ENCODE assay signal across 14 mouse cellular contexts in genomic region chr14:121285379-121286120, GRCm38 (mm10).
A peak's percentile ranks its signal among the peaks of the same experiment; 100 is the strongest.
DNase-seq lines count a peak whose midpoint lies in the region; ATAC-seq and TF ChIP-seq lines count a peak whose summit lies in the region.
"Had no signal": no experiment of that assay in that cellular context is flagged by ENCODE, and none has a peak within 500 bp of the region (broad histone marks: within the 10 kb centered on the region; RNA-seq: fewer than 3 reads in every experiment).

No protein-coding gene starts in this region.

- no peak overlapping the region for H3K27ac ChIP-seq in forebrain, postnatal 0 days (ENCODE audit: low read depth, low read length)
- H3K27ac ChIP-seq in forebrain, embryonic 15.5 days (replicated peaks): no peak overlapping the region
- H3K27ac ChIP-seq in left cerebral cortex, adult 2 months: no peak overlapping the region
- peak overlapping the region; percentile 71; the same call in 1 of the 2 replicates for H3K27ac ChIP-seq in CH12.LX (ENCODE audit: insufficient read depth, low read depth)
- H3K27ac ChIP-seq: embryonic facial prominence, embryonic 15.5 days; midbrain, embryonic 10.5 days had no signal

- DNase-seq in forebrain, postnatal 0 days: peak; percentile 47
- DNase-seq in left cerebral cortex, adult 2 months (ENCODE audit: extremely low spot score in 1 of 2, low spot score in 2 of 2): no peak
- DNase-seq in left cerebral cortex, adult 18-20 months (ENCODE audit: low spot score in 2 of 2): no peak
- peak; percentile 69 for DNase-seq in CH12.LX (ENCODE audit: extremely low read depth)
- peak; percentile 52 for DNase-seq in adrenal gland, postnatal 14 days
- no peak for DNase-seq in spleen, adult 12 weeks (ENCODE audit: low spot score)
- no peak for DNase-seq in c-Kit-positive CD71-positive TER-119-positive erythroid progenitor cells, embryonic 14.5 days (ENCODE audit: low spot score)
- DNase-seq: cerebellum, postnatal 36 days; heart, postnatal 10 days; kidney, adult 11 months; spleen, adult 18-20 months had no signal

- H3K79me2 ChIP-seq in CH12.LX (replicated peaks; ENCODE audit: control insufficient read depth, extremely low read depth, insufficient read depth, poor library complexity, severe bottlenecking): no peaks in the 10 kb centered on the region; the same call in 1 of the 2 replicates

- intact Hi-C loops in left cerebral cortex, adult 2 months (cut with DNase I): no loop called here

- TF ChIP-seq RAD21 in CH12.LX (IDR thresholded peaks at IDR 0.05; ENCODE audit: low read depth, low read length): peak; percentile 25

- peak; percentile 60 for TF ChIP-seq CTCF in forebrain, postnatal 0 days (IDR thresholded peaks at IDR 0.05; ENCODE audit: low read depth)
- peak; percentile 59 for TF ChIP-seq CTCF in left cerebral cortex, adult 2 months (IDR thresholded peaks at IDR 0.05)
- peak; percentile 10 to 46; a peak in 2 of 4 replicates for TF ChIP-seq CTCF in CH12.LX (conservative IDR thresholded peaks at IDR 0.05 in 1 of 2, IDR thresholded peaks at IDR 0.05 in 1 of 2; ENCODE audit: low read depth in 2 of 2, low read length in 2 of 2)

- WGBS in forebrain, postnatal 0 days: 91% methylated on average over 14 of the region's 14 CpGs
- 93% methylated on average over 14 of the region's 14 CpGs for WGBS in forebrain, embryonic 15.5 days

- ATAC-seq in forebrain, postnatal 0 days: no peak
- no peak for ATAC-seq in forebrain, embryonic 15.5 days (replicated peaks)

- H3K9me3 ChIP-seq in forebrain, postnatal 0 days (ENCODE audit: low read length): no peaks in the 10 kb centered on the region
- H3K9me3 ChIP-seq in forebrain, embryonic 15.5 days: no peaks in the 10 kb centered on the region
- H3K9me3 ChIP-seq in CH12.LX (replicated peaks; ENCODE audit: low read length): no peaks in the 10 kb centered on the region
- H3K9me3 ChIP-seq: embryonic facial prominence, embryonic 15.5 days; midbrain, embryonic 10.5 days had no signal

- H3K27me3 ChIP-seq in forebrain, postnatal 0 days (ENCODE audit: insufficient read depth, low read length): no peaks in the 10 kb centered on the region
- H3K27me3 ChIP-seq in forebrain, embryonic 15.5 days: no peaks in the 10 kb centered on the region
- no peaks in the 10 kb centered on the region for H3K27me3 ChIP-seq in CH12.LX (replicated peaks)
- H3K27me3 ChIP-seq: embryonic facial prominence, embryonic 15.5 days had no signal

- no peak overlapping the region for H3K4me3 ChIP-seq in forebrain, postnatal 0 days (ENCODE audit: low read depth, low read length)
- H3K4me3 ChIP-seq in forebrain, embryonic 15.5 days: no peak overlapping the region
- H3K4me3 ChIP-seq in left cerebral cortex, adult 2 months: no peak overlapping the region
- H3K4me3 ChIP-seq in CH12.LX (replicated peaks in 1 of 3; ENCODE audit: low read depth in 2 of 3, low read length in 2 of 3, poor library complexity in 1 of 3): no peak overlapping the region
- H3K4me3 ChIP-seq: embryonic facial prominence, embryonic 15.5 days; midbrain, embryonic 10.5 days had no signal

- no peaks in the 10 kb centered on the region for H3K4me1 ChIP-seq in forebrain, postnatal 0 days (ENCODE audit: insufficient read depth)
- no peaks in the 10 kb centered on the region for H3K4me1 ChIP-seq in forebrain, embryonic 15.5 days
- peaks cover 0 to 36% of the 10 kb centered on the region in 2 experiments; a peak in 3 of 4 replicates for H3K4me1 ChIP-seq in CH12.LX (ENCODE audit: control insufficient read depth in 1 of 2, insufficient read depth in 2 of 2)
- H3K4me1 ChIP-seq: embryonic facial prominence, embryonic 15.5 days; midbrain, embryonic 10.5 days had no signal

- H3K4me2 ChIP-seq in forebrain, postnatal 0 days (ENCODE audit: low read depth): no peak overlapping the region
- no peak overlapping the region for H3K4me2 ChIP-seq in forebrain, embryonic 15.5 days (replicated peaks)
- H3K4me2 ChIP-seq in CH12.LX (ENCODE audit: insufficient read depth, low read depth, poor library complexity, severe bottlenecking): peak overlapping the region; percentile 37; the same call in 1 of the 2 replicates
- H3K4me2 ChIP-seq: embryonic facial prominence, embryonic 15.5 days had no signal

- peaks cover 46% of the 10 kb centered on the region for H3K36me3 ChIP-seq in forebrain, postnatal 0 days (ENCODE audit: insufficient read depth)
- H3K36me3 ChIP-seq in forebrain, embryonic 15.5 days: peaks cover 45% of the 10 kb centered on the region
- peaks cover 60 to 82% of the 10 kb centered on the region in 2 experiments for H3K36me3 ChIP-seq in CH12.LX (replicated peaks in 1 of 2; ENCODE audit: control insufficient read depth in 1 of 2, insufficient read depth in 1 of 2, low read length in 1 of 2)

- in situ Hi-C loops in CH12.LX (cut with MboI; ENCODE audit: low pct_ligation_motif_present, low pct_unique_long_range_greater_than_20kb, low sequenced_read_pairs): no loop called here

- H3K9ac ChIP-seq in forebrain, postnatal 0 days: no peak overlapping the region
- no peak overlapping the region for H3K9ac ChIP-seq in forebrain, embryonic 15.5 days (replicated peaks)
- no peak overlapping the region for H3K9ac ChIP-seq in CH12.LX (ENCODE audit: insufficient read depth, low read depth)
- H3K9ac ChIP-seq: embryonic facial prominence, embryonic 15.5 days had no signal

- dilution Hi-C loops in CH12.LX (cut with MboI; ENCODE audit: extremely low pct_ligation_motif_present, extremely low pct_unique_long_range_greater_than_20kb, low sequenced_read_pairs): no loop called here

- no peak for TF ChIP-seq EP300 in CH12.LX (IDR thresholded peaks at IDR 0.05; ENCODE audit: low read length)

- TF ChIP-seq POLR2A in CH12.LX (IDR thresholded peaks at IDR 0.05; ENCODE audit: low read depth, low read length): peak; percentile 27; the same call in 1 of the 2 replicates

TF ChIP-seq in CH12.LX, 34 proteins besides CTCF, POLR2A, EP300 and RAD21:
- peak; percentile 26; the same call in 1 of the 2 replicates for TF ChIP-seq MEF2A (IDR thresholded peaks at IDR 0.05; ENCODE audit: borderline replicate concordance, low read depth, low read length)
- TF ChIP-seq IRF4 (IDR thresholded peaks at IDR 0.05; ENCODE audit: low read depth, low read length): no peak
- peak; percentile 84 for TF ChIP-seq ZNF384 (IDR thresholded peaks at IDR 0.05; ENCODE audit: low read depth, low read length)
- no peak for TF ChIP-seq MYC (IDR thresholded peaks at IDR 0.05; ENCODE audit: low read depth, low read length)
TF ChIP-seq in CH12.LX: peak in this region for 2.

Comparison
In these comparisons a context has a peak if more than half of its experiments do, and no peak if none do; other contexts are left out.
1. DNase-seq: peak in forebrain, postnatal 0 days (single experiment), CH12.LX (single experiment) and adrenal gland, postnatal 14 days (single experiment); none in left cerebral cortex, adult 2 months (0 of 2), left cerebral cortex, adult 18-20 months (0 of 2), spleen, adult 12 weeks (single experiment) and c-Kit-positive CD71-positive TER-119-positive erythroid progenitor cells, embryonic 14.5 days (single experiment).
2. Peak in every context shown above with its lines, with median percentiles within 50 percentile points of each other: CTCF ChIP-seq.